Mouse (Mus musculus): Measurements from ENCODE around the gene Slc7a1.

Gene Slc7a1

GRCm38 (mm10) chr5:148367816-148368215 is 31.9 kb downstream of the Slc7a1 start:
- DNase-seq (ENCODE audit: low spot score in 2 of 2): no peak

GRCm38 (mm10) chr5:148366455-148366854 is 33.2 kb downstream of the Slc7a1 start:
- no peak for DNase-seq (ENCODE audit: low spot score in 2 of 2)

- no peak for DNase-seq (ENCODE audit: low spot score in 2 of 2)
Measured at GRCm38 (mm10) chr5:148363441-148364113, 36.1 kb downstream of the Slc7a1 start.

GRCm38 (mm10) chr5:148362296-148362695 is 37.4 kb downstream of the Slc7a1 start:
- no peak for DNase-seq (ENCODE audit: low spot score in 2 of 2)

- DNase-seq (ENCODE audit: low spot score in 2 of 2): no peak
Measured at GRCm38 (mm10) chr5:148361759-148362010, 38.0 kb downstream of the Slc7a1 start.

GRCm38 (mm10) chr5:148360922-148361758 is 38.6 kb downstream of the Slc7a1 start:
- DNase-seq (ENCODE audit: low spot score in 2 of 2): no peak

- DNase-seq (ENCODE audit: low spot score in 2 of 2): no peak
Measured at GRCm38 (mm10) chr5:148359131-148359530, 40.6 kb downstream of the Slc7a1 start.

GRCm38 (mm10) chr5:148357168-148357567 is 42.5 kb downstream of the Slc7a1 start:
- no peak for DNase-seq (ENCODE audit: low spot score in 2 of 2)

GRCm38 (mm10) chr5:148355822-148356221 is 43.9 kb downstream of the Slc7a1 start:
- DNase-seq (ENCODE audit: low spot score in 2 of 2): no peak

- DNase-seq (ENCODE audit: low spot score in 2 of 2): no peak
Measured at GRCm38 (mm10) chr5:148354536-148354935, 45.2 kb downstream of the Slc7a1 start.

GRCm38 (mm10) chr5:148353429-148353828 is 46.3 kb downstream of the Slc7a1 start:
- no peak for DNase-seq (ENCODE audit: low spot score in 2 of 2)

- DNase-seq (ENCODE audit: low spot score in 2 of 2): no peak
Measured at GRCm38 (mm10) chr5:148349327-148350011, 50.2 kb downstream of the Slc7a1 start.

- DNase-seq (ENCODE audit: low spot score in 2 of 2): no peak
Measured at GRCm38 (mm10) chr5:148348153-148348552, 51.6 kb downstream of the Slc7a1 start.

- DNase-seq (ENCODE audit: low spot score in 2 of 2): no peak
Measured at GRCm38 (mm10) chr5:148346543-148346942, 53.2 kb downstream of the Slc7a1 start.

GRCm38 (mm10) chr5:148344374-148344773 is 55.3 kb downstream of the Slc7a1 start:
- DNase-seq (ENCODE audit: low spot score in 2 of 2): no peak

- DNase-seq (ENCODE audit: low spot score in 2 of 2): no peak
Measured at GRCm38 (mm10) chr5:148342061-148342741, 57.5 kb downstream of the Slc7a1 start.

- DNase-seq (ENCODE audit: low spot score in 2 of 2): no peak
Measured at GRCm38 (mm10) chr5:148339126-148339525, 60.6 kb downstream of the Slc7a1 start.

- DNase-seq (ENCODE audit: low spot score in 2 of 2): peak; percentile 57 to 81
Measured at GRCm38 (mm10) chr5:148332622-148332974, 67.1 kb downstream of the Slc7a1 start.

- no peak for DNase-seq (ENCODE audit: low spot score in 2 of 2)
Measured at GRCm38 (mm10) chr5:148331926-148332621, 67.6 kb downstream of the Slc7a1 start.

GRCm38 (mm10) chr5:148331229-148331776 is 68.4 kb downstream of the Slc7a1 start:
- no peak for DNase-seq (ENCODE audit: low spot score in 2 of 2)

- no peak for DNase-seq (ENCODE audit: low spot score in 2 of 2)
Measured at GRCm38 (mm10) chr5:148328982-148329381, 70.7 kb downstream of the Slc7a1 start.

All from spleen, postnatal 4 days (tissue).